Mouse (Mus musculus): ENCODE measurements around the gene Utp15. TPM values are rescaled to one million over a fixed set of nuclear protein-coding genes. Genes with fewer than 3 reads are reported as not detected.

The Utp15 gene
- polyA plus RNA-seq, 1 experiment from 2014 or later = 46.5 TPM

GRCm38 (mm10) chr13:98297883-98298482 is 35.1 kb upstream of the Utp15 start:
- H3K4me3 ChIP-seq (ENCODE audit: low read depth, low read length) = no peak overlapping the region
- no peak overlapping the region for H3K27ac ChIP-seq (ENCODE audit: low read depth, low read length)
- H3K9ac ChIP-seq (ENCODE audit: low read length) = no peak overlapping the region
- no peaks in the 10 kb centered on the region for H3K27me3 ChIP-seq (ENCODE audit: control insufficient read depth, insufficient read depth, low read length)
- no peaks in the 10 kb centered on the region for H3K4me1 ChIP-seq (replicated peaks; ENCODE audit: control insufficient read depth, insufficient read depth, low read length)
- 89% methylated on average over 6 of the region's 6 CpGs for WGBS
- no peak overlapping the region for H3K4me2 ChIP-seq (ENCODE audit: low read depth, low read length, severe bottlenecking)
- ATAC-seq (replicated peaks; ENCODE audit: low FRiP score) (no peak), DNase-seq (ENCODE audit: low spot score) (no peak)
- H3K9me3 ChIP-seq (ENCODE audit: control insufficient read depth, low read length) = peaks cover 2% of the 10 kb centered on the region; the same call in 1 of the 2 replicates
- H3K36me3 ChIP-seq (ENCODE audit: control insufficient read depth, insufficient read depth, low read length) = no peaks in the 10 kb centered on the region

GRCm38 (mm10) chr13:98296072-98296471 is 33.2 kb upstream of the Utp15 start:
- H3K4me1 ChIP-seq (replicated peaks; ENCODE audit: control insufficient read depth, insufficient read depth, low read length) = no peaks in the 10 kb centered on the region
- H3K4me3 ChIP-seq (ENCODE audit: low read depth, low read length) = no peak overlapping the region
- H3K4me2 ChIP-seq (ENCODE audit: low read depth, low read length, severe bottlenecking) = no peak overlapping the region
- 55% methylated on average over 5 of the region's 5 CpGs for WGBS
- DNase-seq (ENCODE audit: low spot score) (no peak), ATAC-seq (replicated peaks; ENCODE audit: low FRiP score) (no peak)
- peaks cover 2% of the 10 kb centered on the region; the same call in 1 of the 2 replicates for H3K9me3 ChIP-seq (ENCODE audit: control insufficient read depth, low read length)
- H3K9ac ChIP-seq (ENCODE audit: low read length) = no peak overlapping the region
- no peak overlapping the region for H3K27ac ChIP-seq (ENCODE audit: low read depth, low read length)
- no peaks in the 10 kb centered on the region for H3K36me3 ChIP-seq (ENCODE audit: control insufficient read depth, insufficient read depth, low read length)
- H3K27me3 ChIP-seq (ENCODE audit: control insufficient read depth, insufficient read depth, low read length) = no peaks in the 10 kb centered on the region

DNA sequence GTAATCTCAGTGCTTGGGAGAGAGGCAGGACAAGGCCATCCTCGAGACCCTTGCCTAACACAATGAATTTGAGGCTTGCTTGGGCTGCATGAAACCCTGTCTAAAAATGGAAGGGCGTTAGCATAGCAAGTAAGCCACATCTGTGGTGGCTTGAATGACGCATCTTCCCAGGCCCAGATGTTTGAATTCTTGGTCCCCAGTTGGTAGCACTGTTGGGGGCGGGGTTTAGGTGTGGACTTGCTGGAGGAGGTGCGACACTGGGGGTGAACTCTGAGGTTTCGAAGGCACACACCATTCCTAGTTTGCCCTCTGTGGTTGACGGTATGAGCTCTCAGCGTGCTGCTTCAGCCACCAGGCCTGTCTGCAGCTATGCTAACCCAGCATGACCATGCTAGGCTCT is 28.9 kb upstream of the Utp15 start:
- Histone ChIP-seq H3K27ac (ENCODE audit: low read depth, low read length) (no peak overlapping the region), H3K4me2 (ENCODE audit: low read depth, low read length, severe bottlenecking) (no peak overlapping the region), H3K4me1 (replicated peaks; ENCODE audit: control insufficient read depth, insufficient read depth, low read length) (no peaks in the 10 kb centered on the region), H3K9me3 (ENCODE audit: control insufficient read depth, low read length) (peaks cover 2% of the 10 kb centered on the region; the same call in 1 of the 2 replicates), H3K27me3 (ENCODE audit: control insufficient read depth, insufficient read depth, low read length) (no peaks in the 10 kb centered on the region), H3K36me3 (ENCODE audit: control insufficient read depth, insufficient read depth, low read length) (no peaks in the 10 kb centered on the region), H3K4me3 (ENCODE audit: low read depth, low read length) (no peak overlapping the region), H3K9ac (ENCODE audit: low read length) (no peak overlapping the region)
- no peak for ATAC-seq (replicated peaks; ENCODE audit: low FRiP score)
- DNase-seq (ENCODE audit: low spot score) = no peak
- WGBS = 84% methylated on average over 8 of the region's 8 CpGs

DNA sequence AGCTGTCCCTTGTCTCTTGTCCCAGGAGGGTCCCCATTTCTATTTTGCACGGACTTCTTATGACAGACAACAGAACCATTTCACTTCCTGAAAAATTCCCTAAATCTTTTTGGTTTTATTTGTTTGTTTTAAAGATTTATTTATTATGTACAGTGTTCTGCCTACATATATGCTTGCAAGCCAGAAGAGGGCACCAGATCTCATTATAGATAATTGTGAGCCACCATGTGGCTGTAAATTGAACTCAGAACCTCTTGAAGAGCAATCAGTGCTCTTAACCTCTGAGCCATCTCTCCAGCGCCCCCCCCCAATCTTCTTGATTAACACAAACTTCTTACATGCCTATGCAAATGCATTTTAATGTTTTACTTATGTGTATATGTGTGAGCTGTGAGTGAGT is 27.9 kb upstream of the Utp15 start:
- WGBS = 41% methylated on average over 2 of the region's 2 CpGs
- ATAC-seq (replicated peaks; ENCODE audit: low FRiP score) = no peak

DNA sequence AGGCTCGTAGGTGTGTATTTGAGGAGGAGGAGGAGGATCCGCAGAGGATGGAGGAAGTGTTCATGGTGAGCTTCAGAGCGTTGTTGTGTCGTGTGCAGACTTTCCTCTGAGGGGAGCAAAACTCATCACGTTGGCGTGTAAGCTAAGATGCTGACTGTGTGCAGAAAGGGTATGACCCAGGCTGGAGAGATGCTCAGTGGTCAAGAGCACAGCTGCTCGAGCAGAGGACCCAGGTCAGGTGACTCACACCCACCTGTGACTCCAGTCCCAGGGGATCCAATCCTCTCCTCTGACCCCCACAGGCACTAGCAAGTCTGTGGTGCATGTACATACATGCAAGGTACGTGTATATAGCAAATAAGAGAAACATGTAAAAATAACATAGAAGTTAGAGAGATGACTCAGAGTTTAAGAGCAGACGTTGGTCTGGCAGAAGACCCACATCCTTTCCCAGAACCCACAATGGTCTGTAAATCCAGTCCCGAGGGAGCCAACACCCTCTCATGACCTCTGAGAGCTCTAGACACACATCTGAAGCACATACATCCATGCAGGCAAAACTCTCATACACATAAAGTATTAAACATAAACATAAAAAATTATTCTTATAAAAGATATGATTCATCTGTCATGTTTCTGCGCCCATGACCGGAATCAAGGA is 18.3 kb upstream of the Utp15 start:
- H3K4me3 ChIP-seq (ENCODE audit: low read depth, low read length) = no peak overlapping the region
- WGBS = 82% methylated on average over 12 of the region's 12 CpGs
- no peaks in the 10 kb centered on the region for H3K9me3 ChIP-seq (ENCODE audit: control insufficient read depth, low read length)
- DNase-seq (ENCODE audit: low spot score) (no peak), ATAC-seq (replicated peaks; ENCODE audit: low FRiP score) (no peak)
- H3K27me3 ChIP-seq (ENCODE audit: control insufficient read depth, insufficient read depth, low read length) = no peaks in the 10 kb centered on the region
- no peak overlapping the region for H3K4me2 ChIP-seq (ENCODE audit: low read depth, low read length, severe bottlenecking)
- no peak overlapping the region for H3K27ac ChIP-seq (ENCODE audit: low read depth, low read length)
- H3K36me3 ChIP-seq (ENCODE audit: control insufficient read depth, insufficient read depth, low read length) = no peaks in the 10 kb centered on the region
- no peaks in the 10 kb centered on the region for H3K4me1 ChIP-seq (replicated peaks; ENCODE audit: control insufficient read depth, insufficient read depth, low read length)
- H3K9ac ChIP-seq (ENCODE audit: low read length) = no peak overlapping the region

More for the DNA sequence above, 27.9 kb upstream of the Utp15 start:
- H3K36me3 ChIP-seq (ENCODE audit: control insufficient read depth, insufficient read depth, low read length) = no peaks in the 10 kb centered on the region
- H3K9ac ChIP-seq (ENCODE audit: low read length) = no peak overlapping the region
- H3K27ac ChIP-seq (ENCODE audit: low read depth, low read length) = no peak overlapping the region
- H3K27me3 ChIP-seq (ENCODE audit: control insufficient read depth, insufficient read depth, low read length) = no peaks in the 10 kb centered on the region
- no peaks in the 10 kb centered on the region for H3K4me1 ChIP-seq (replicated peaks; ENCODE audit: control insufficient read depth, insufficient read depth, low read length)
- no peak for DNase-seq (ENCODE audit: low spot score)
- H3K9me3 ChIP-seq (ENCODE audit: control insufficient read depth, low read length) = peaks cover 2% of the 10 kb centered on the region; the same call in 1 of the 2 replicates
- H3K4me3 ChIP-seq (ENCODE audit: low read depth, low read length) = no peak overlapping the region
- no peak overlapping the region for H3K4me2 ChIP-seq (ENCODE audit: low read depth, low read length, severe bottlenecking)

DNA sequence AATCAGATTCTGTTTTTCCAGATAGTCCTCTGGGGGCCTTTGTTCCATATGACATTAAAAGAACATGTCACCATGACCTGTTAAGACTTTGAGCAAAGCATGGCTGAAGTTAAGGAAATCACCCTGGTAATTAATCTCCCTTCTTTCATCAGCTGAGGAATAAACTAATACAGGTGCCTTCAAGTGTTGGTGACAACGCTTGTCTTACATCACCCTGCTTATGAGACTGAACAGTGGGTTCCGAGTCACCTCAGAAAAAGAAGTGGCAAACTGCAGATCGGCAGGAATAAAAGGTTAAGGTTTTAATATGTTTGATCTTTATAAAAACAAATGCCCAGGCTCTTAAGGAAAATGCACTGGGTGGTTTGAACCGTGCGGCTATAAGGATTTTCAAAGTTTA is 16.8 kb upstream of the Utp15 start, which contains the start of gene Gm21976:
Gene Gm21976 (plus strand): TSS at position 202 of the 400 bp plus-strand sequence.
- Histone ChIP-seq H3K4me2 (ENCODE audit: low read depth, low read length, severe bottlenecking) (no peak within 1 kb of the TSS), H3K27me3 (ENCODE audit: control insufficient read depth, insufficient read depth, low read length) (no peaks in the 10 kb centered on the region), H3K4me1 (replicated peaks; ENCODE audit: control insufficient read depth, insufficient read depth, low read length) (no peaks in the 10 kb centered on the region), H3K4me3 (ENCODE audit: low read depth, low read length) (no peak within 1 kb of the TSS), H3K9ac (ENCODE audit: low read length) (no peak within 1 kb of the TSS), H3K27ac (ENCODE audit: low read depth, low read length) (no peak within 1 kb of the TSS), H3K9me3 (ENCODE audit: control insufficient read depth, low read length) (no peaks in the 10 kb centered on the region), H3K36me3 (ENCODE audit: control insufficient read depth, insufficient read depth, low read length) (no peaks in the 10 kb centered on the region)
- whole genome bisulfite sequencing = 91% methylated on average over 5 of the region's 5 CpGs
- DNase-seq (ENCODE audit: low spot score) (no peak), ATAC-seq (replicated peaks; ENCODE audit: low FRiP score) (no peak)

- Histone ChIP-seq H3K27ac (ENCODE audit: low read depth, low read length) (no peak overlapping the region), H3K4me3 (ENCODE audit: low read depth, low read length) (no peak overlapping the region), H3K9ac (ENCODE audit: low read length) (no peak overlapping the region), H3K36me3 (ENCODE audit: control insufficient read depth, insufficient read depth, low read length) (no peaks in the 10 kb centered on the region; the same call in 1 of the 2 replicates), H3K9me3 (ENCODE audit: control insufficient read depth, low read length) (no peaks in the 10 kb centered on the region), H3K27me3 (ENCODE audit: control insufficient read depth, insufficient read depth, low read length) (no peaks in the 10 kb centered on the region), H3K4me2 (ENCODE audit: low read depth, low read length, severe bottlenecking) (no peak overlapping the region), H3K4me1 (replicated peaks; ENCODE audit: control insufficient read depth, insufficient read depth, low read length) (no peaks in the 10 kb centered on the region)
- no peak for ATAC-seq (replicated peaks; ENCODE audit: low FRiP score)
- no peak for DNase-seq (ENCODE audit: low spot score)
- WGBS = 89% methylated on average over 2 of the region's 2 CpGs
These were observed 14.7 kb upstream of the Utp15 start for GRCm38 (mm10) chr13:98277501-98277900.

DNA sequence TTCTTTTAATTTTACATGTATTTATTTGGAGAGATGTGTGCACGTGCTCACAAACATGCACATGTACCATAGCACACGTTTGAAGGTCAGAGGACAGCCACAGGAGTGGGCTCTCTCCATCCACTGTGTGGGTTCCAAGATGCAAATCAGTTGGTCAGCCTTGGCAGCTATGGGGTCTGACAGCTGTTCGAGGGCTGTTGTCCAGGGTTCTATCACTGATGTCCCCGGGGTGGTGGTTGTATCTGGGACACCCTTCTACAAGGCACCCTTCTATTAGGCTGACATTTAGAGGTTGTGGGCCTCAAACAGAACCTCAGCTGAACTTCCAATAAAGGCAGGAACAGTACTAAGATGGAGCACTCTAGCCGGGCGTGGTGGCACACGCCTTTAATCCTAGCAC is 13.4 kb upstream of the Utp15 start:
- WGBS = 90% methylated on average over 7 of the region's 7 CpGs
- ATAC-seq (replicated peaks; ENCODE audit: low FRiP score) (no peak), DNase-seq (ENCODE audit: low spot score) (no peak)
- no peak overlapping the region for H3K9ac ChIP-seq (ENCODE audit: low read length)
- H3K27ac ChIP-seq (ENCODE audit: low read depth, low read length) = no peak overlapping the region
- no peaks in the 10 kb centered on the region for H3K9me3 ChIP-seq (ENCODE audit: control insufficient read depth, low read length)
- H3K27me3 ChIP-seq (ENCODE audit: control insufficient read depth, insufficient read depth, low read length) = no peaks in the 10 kb centered on the region
- no peaks in the 10 kb centered on the region; the same call in 1 of the 2 replicates for H3K36me3 ChIP-seq (ENCODE audit: control insufficient read depth, insufficient read depth, low read length)
- H3K4me3 ChIP-seq (ENCODE audit: low read depth, low read length) = no peak overlapping the region
- no peaks in the 10 kb centered on the region for H3K4me1 ChIP-seq (replicated peaks; ENCODE audit: control insufficient read depth, insufficient read depth, low read length)
- H3K4me2 ChIP-seq (ENCODE audit: low read depth, low read length, severe bottlenecking) = no peak overlapping the region

DNA sequence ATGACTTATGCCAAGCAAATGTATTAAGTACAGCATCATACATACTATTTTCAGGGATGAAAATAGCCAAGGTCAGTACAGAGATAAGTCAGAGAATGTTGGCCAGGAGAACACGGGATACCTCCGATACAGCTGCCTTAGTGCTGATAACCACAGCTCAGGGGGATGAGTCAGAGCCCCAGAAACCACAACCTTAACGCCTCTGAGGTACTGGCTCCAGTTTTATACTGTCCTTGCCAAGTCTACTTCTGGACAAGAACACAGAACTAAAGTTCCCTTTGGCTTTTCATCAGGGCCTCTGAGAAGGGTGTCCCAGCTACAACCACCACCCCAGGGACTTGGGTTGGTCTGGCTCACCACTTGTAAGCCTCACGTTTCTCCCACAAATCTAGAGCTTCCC is 12.8 kb upstream of the Utp15 start:
- no peaks in the 10 kb centered on the region for H3K9me3 ChIP-seq (ENCODE audit: control insufficient read depth, low read length)
- DNase-seq (ENCODE audit: low spot score) = no peak
- no peak overlapping the region for H3K4me2 ChIP-seq (ENCODE audit: low read depth, low read length, severe bottlenecking)
- WGBS = 88% methylated on average over 4 of the region's 4 CpGs
- no peak overlapping the region for H3K27ac ChIP-seq (ENCODE audit: low read depth, low read length)
- no peaks in the 10 kb centered on the region for H3K4me1 ChIP-seq (replicated peaks; ENCODE audit: control insufficient read depth, insufficient read depth, low read length)
- no peaks in the 10 kb centered on the region for H3K27me3 ChIP-seq (ENCODE audit: control insufficient read depth, insufficient read depth, low read length)
- no peaks in the 10 kb centered on the region; the same call in 1 of the 2 replicates for H3K36me3 ChIP-seq (ENCODE audit: control insufficient read depth, insufficient read depth, low read length)
- no peak overlapping the region for H3K4me3 ChIP-seq (ENCODE audit: low read depth, low read length)
- ATAC-seq (replicated peaks; ENCODE audit: low FRiP score) = no peak
- no peak overlapping the region for H3K9ac ChIP-seq (ENCODE audit: low read length)

Measured in forebrain, embryonic 11.5 days (tissue).